Mouse (Mus musculus) heart, embryonic 12.5 days (tissue): ENCODE data around the gene Iqch. TPM values are rescaled to one million over a fixed set of nuclear protein-coding genes. Genes with fewer than 3 reads are reported as not detected.

Experiments used
- ATAC-seq: fragments of 200-750 bp; cut with Nextera tagmentation; 2 replicates; pipeline ENCODE4 v1.8.0; 2017; ENCODE audit warnings: moderate TSS enrichment, moderate library complexity; ENCODE audit not compliant: insufficient number of reproducible peaks, low FRiP score
- H3K27ac ChIP-seq: fragments of 300-500 bp; sonication (generic); 2 replicates; pipeline ENCODE4 v1.5.1; 2016; ENCODE audit warnings: mild to moderate bottlenecking, moderate library complexity; ENCODE audit not compliant: poor library complexity, severe bottlenecking
- H3K27me3 ChIP-seq: fragments of 300-500 bp; sonication (generic); replicated peaks from 2 replicates; pipeline ENCODE4 v1.6.1; 2016; ENCODE audit warnings: mild to moderate bottlenecking, moderate library complexity
- H3K36me3 ChIP-seq: fragments of 300-500 bp; sonication (generic); 2 replicates; pipeline ENCODE4 v1.6.1; 2016; ENCODE audit warnings: mild to moderate bottlenecking, moderate library complexity
- H3K4me1 ChIP-seq: fragments of 300-500 bp; sonication (generic); replicated peaks from 2 replicates; pipeline ENCODE4 v1.6.1; 2016; ENCODE audit warnings: mild to moderate bottlenecking
- H3K4me2 ChIP-seq: fragments of 300-500 bp; sonication (generic); 2 replicates; pipeline ENCODE4 v1.6.1; 2016; ENCODE audit warnings: mild to moderate bottlenecking, moderate library complexity
- H3K4me3 ChIP-seq: fragments of 300-500 bp; sonication (generic); 2 replicates; pipeline ENCODE4 v1.5.1; 2016; ENCODE audit warnings: mild to moderate bottlenecking
- H3K9ac ChIP-seq: fragments of 300-500 bp; sonication (generic); 2 replicates; pipeline ENCODE4 v1.6.1; 2016; ENCODE audit warnings: mild to moderate bottlenecking, moderate library complexity
- H3K9me3 ChIP-seq: fragments of 300-500 bp; sonication (generic); replicated peaks from 2 replicates; pipeline ENCODE4 v1.6.1; 2016; ENCODE audit warnings: mild to moderate bottlenecking, moderate library complexity
- WGBS: fragments of 180-500 bp; shearing (Covaris S2); methylation state at CpG from one replicate; pipeline ENCODE4 v1.1.7; 2016; 5-methylcytosine and 5-hydroxymethylcytosine counted together
- polyA plus RNA-seq: library from polyadenylated mRNA; unstranded; fragments of >200 nt; fragmentation: Nextera tagmentation; extraction: Ambion mirVana; gene quantifications from 2 replicates; pipeline ENCODE4 v1.2.1, GENCODE M21; 2016

Gene Iqch
- 0.08 TPM in 1 of 2 replicates, not detected in the other for polyA plus RNA-seq

GRCm38 (mm10) chr9:63602043-63602939 lies at the start of gene Iqch, which contains the start of gene Aagab:
Iqch (minus strand) TSS chr9:63602493.
Aagab (plus strand) TSS chr9:63602660.
- Histone ChIP-seq H3K9ac (peak within 1 kb of the TSS; percentile 83), H3K9me3 (no peaks in the 10 kb centered on the region), H3K4me1 (peaks cover 26% of the 10 kb centered on the region), H3K36me3 (no peaks in the 10 kb centered on the region), H3K4me2 (peak within 1 kb of the TSS; percentile 73), H3K27me3 (no peaks in the 10 kb centered on the region), H3K27ac (no peak within 1 kb of the TSS), H3K4me3 (peak within 1 kb of the TSS; percentile 81)
- ATAC-seq = peak; percentile 99
- WGBS = 1% methylated on average over 70 of the region's 70 CpGs

GRCm38 (mm10) chr9:63651594-63651993 lies 49.3 kb upstream of the Iqch start:
- Histone ChIP-seq H3K27ac (no peak overlapping the region), H3K4me2 (no peak overlapping the region), H3K4me1 (peaks cover 33% of the 10 kb centered on the region), H3K9me3 (no peaks in the 10 kb centered on the region), H3K27me3 (no peaks in the 10 kb centered on the region), H3K9ac (no peak overlapping the region), H3K36me3 (peaks cover 72% of the 10 kb centered on the region), H3K4me3 (no peak overlapping the region)
- 80% methylated on average over 11 of the region's 11 CpGs for WGBS
- ATAC-seq = no peak

DNA sequence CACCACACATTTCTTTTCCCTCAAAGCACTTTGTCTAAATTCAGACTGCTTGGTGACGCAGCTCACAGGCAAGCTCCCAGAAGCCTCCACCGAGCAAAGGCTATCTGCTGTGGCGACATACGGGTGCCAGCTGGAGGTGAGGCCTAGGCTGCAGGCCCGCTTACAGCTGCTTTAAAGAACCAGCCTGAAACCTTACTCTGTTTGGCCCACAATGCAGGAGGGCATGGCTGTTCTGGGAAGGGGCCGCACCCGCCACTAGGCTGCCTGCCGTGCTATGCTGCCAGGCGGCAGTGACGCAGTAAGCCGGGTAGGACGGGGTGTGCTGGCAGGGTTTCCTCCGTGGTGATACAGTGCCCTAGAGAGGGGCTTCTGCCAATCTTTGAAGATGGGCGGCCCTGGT lies 48.6 kb upstream of the Iqch start:
- peaks cover 79% of the 10 kb centered on the region for H3K36me3 ChIP-seq
- H3K9ac ChIP-seq = no peak overlapping the region
- H3K4me2 ChIP-seq = no peak overlapping the region
- H3K9me3 ChIP-seq = no peaks in the 10 kb centered on the region
- 80% methylated on average over 14 of the region's 14 CpGs for WGBS
- no peak overlapping the region; the same call in 1 of the 2 replicates for H3K27ac ChIP-seq
- H3K27me3 ChIP-seq = no peaks in the 10 kb centered on the region
- peaks cover 26% of the 10 kb centered on the region for H3K4me1 ChIP-seq
- H3K4me3 ChIP-seq = no peak overlapping the region
- ATAC-seq = no peak

GRCm38 (mm10) chr9:63649841-63650545 lies 47.7 kb upstream of the Iqch start:
- Histone ChIP-seq H3K4me2 (no peak overlapping the region), H3K36me3 (peaks cover 81% of the 10 kb centered on the region), H3K9ac (no peak overlapping the region), H3K4me1 (peaks cover 20% of the 10 kb centered on the region), H3K4me3 (no peak overlapping the region), H3K27ac (no peak overlapping the region), H3K9me3 (no peaks in the 10 kb centered on the region), H3K27me3 (no peaks in the 10 kb centered on the region)
- ATAC-seq = no peak
- WGBS = 82% methylated on average over 8 of the region's 8 CpGs

GRCm38 (mm10) chr9:63648520-63648918 lies 46.2 kb upstream of the Iqch start:
- Histone ChIP-seq H3K4me1 (peaks cover 10% of the 10 kb centered on the region), H3K4me3 (no peak overlapping the region), H3K27me3 (no peaks in the 10 kb centered on the region), H3K27ac (no peak overlapping the region), H3K4me2 (no peak overlapping the region), H3K36me3 (peaks cover 79% of the 10 kb centered on the region), H3K9me3 (no peaks in the 10 kb centered on the region), H3K9ac (no peak overlapping the region)
- ATAC-seq = no peak
- 75% methylated on average over 9 of the region's 9 CpGs for WGBS

DNA sequence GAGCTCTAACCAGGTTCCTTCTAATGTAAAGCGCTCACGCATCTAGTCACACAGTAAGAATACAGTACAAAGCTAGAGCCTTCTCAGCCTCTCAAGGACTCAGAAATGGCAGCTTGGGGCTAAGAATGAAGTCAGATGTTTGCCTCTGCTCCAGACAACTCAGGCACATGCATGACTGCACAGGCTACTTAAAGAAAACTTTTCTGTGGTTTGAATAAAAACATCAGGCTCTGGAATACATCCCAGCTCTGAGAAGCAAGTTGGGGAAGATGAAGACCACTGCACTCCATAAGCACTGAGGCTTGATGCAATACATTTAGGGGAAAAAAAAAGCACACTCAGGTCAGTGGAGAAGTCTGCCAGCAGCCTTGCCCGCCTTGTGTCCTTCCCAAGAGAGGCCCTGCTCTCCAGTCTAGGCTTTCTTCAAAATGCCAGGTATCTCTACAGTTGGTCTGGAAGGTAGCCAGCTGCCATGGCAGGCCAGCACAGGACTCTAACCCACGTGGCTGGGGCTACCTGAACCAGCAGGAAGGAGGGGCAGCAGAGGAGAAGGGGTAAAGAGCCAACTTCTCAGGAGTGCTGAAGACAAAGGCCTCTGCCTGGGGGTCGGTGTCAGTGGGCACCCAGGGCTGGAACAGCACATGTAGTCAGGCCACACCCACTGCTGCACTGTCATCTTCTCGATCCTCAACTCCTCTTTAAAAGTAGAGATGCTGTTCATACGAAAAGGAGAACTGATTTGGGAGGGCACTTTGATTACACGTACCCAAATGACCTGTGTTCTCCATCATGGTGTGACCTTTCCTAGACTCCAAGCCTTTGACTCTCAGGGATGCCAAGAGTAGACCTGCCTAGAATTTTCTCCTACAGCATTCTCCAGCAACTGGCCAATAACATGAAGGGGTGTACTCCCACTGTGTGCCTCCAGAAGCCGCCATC lies 45.6 kb upstream of the Iqch start:
- Histone ChIP-seq H3K4me3 (no peak overlapping the region), H3K4me1 (peaks cover 14% of the 10 kb centered on the region), H3K4me2 (no peak overlapping the region), H3K9me3 (no peaks in the 10 kb centered on the region), H3K27ac (no peak overlapping the region), H3K36me3 (peaks cover 78% of the 10 kb centered on the region), H3K27me3 (no peaks in the 10 kb centered on the region), H3K9ac (no peak overlapping the region)
- ATAC-seq = no peak
- 80% methylated on average over 9 of the region's 9 CpGs for WGBS

DNA sequence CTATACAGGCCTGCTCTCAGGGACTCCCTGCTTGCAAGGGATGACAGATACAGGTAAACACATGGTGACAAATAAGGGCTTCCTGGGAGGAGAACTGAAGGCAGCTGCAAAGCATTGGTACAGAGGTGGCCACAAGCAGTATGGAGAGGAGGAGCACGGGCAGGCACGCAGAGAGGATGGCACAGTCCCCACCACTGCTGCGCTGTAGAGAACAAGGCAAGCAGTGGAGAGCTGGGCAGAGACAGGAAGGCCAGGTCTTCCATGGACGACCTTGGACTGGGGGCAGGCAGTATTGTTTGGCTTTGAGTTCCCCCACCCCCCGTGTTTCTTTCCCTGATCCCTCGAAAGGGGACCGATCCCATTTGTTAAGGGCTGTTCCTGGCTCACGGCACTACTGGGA lies 42.8 kb upstream of the Iqch start:
- H3K27me3 ChIP-seq = no peaks in the 10 kb centered on the region
- H3K4me2 ChIP-seq = no peak overlapping the region
- peaks cover 15% of the 10 kb centered on the region for H3K4me1 ChIP-seq
- H3K4me3 ChIP-seq = no peak overlapping the region
- 80% methylated on average over 8 of the region's 8 CpGs for WGBS
- peaks cover 71% of the 10 kb centered on the region for H3K36me3 ChIP-seq
- H3K9me3 ChIP-seq = no peaks in the 10 kb centered on the region
- no peak for ATAC-seq
- H3K9ac ChIP-seq = no peak overlapping the region
- no peak overlapping the region for H3K27ac ChIP-seq

- H3K4me3 ChIP-seq = no peak overlapping the region
- H3K27ac ChIP-seq = no peak overlapping the region
- no peak for ATAC-seq
- H3K4me2 ChIP-seq = no peak overlapping the region
- peaks cover 15% of the 10 kb centered on the region for H3K4me1 ChIP-seq
- peaks cover 71% of the 10 kb centered on the region for H3K36me3 ChIP-seq
- 87% methylated on average over 6 of the region's 6 CpGs for WGBS
- no peak overlapping the region for H3K9ac ChIP-seq
- H3K9me3 ChIP-seq = no peaks in the 10 kb centered on the region
- no peaks in the 10 kb centered on the region for H3K27me3 ChIP-seq
These were observed 41.7 kb upstream of the Iqch start for GRCm38 (mm10) chr9:63644011-63644410.

GRCm38 (mm10) chr9:63641983-63642646 lies 39.8 kb upstream of the Iqch start:
- peaks cover 15% of the 10 kb centered on the region for H3K4me1 ChIP-seq
- H3K36me3 ChIP-seq = peaks cover 61% of the 10 kb centered on the region
- no peak overlapping the region for H3K9ac ChIP-seq
- H3K4me2 ChIP-seq = no peak overlapping the region
- H3K27me3 ChIP-seq = no peaks in the 10 kb centered on the region
- no peaks in the 10 kb centered on the region for H3K9me3 ChIP-seq
- H3K27ac ChIP-seq = no peak overlapping the region
- ATAC-seq = no peak
- H3K4me3 ChIP-seq = no peak overlapping the region
- 84% methylated on average over 4 of the region's 4 CpGs for WGBS

DNA sequence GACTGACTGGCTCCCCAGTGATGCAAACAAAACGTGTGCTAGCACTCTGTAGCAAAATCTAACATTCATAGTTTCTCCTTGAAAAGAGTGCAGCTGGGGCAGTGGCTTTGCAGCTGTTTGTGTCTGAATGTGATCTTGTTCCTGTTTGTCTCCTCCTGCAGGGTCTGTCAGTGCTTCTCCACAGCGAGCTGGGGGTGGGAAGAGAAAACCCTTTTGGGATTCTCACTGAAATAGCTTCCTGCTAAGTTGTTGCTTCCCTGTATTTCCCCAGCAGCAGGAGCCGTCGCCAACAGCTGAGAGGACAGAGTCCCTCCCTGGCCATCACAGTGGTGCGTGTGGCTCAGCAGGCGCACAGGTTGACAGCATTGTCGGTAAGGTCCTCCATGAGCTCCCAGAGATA lies 33.8 kb upstream of the Iqch start:
- Histone ChIP-seq H3K9ac (no peak overlapping the region), H3K4me3 (no peak overlapping the region), H3K4me1 (no peaks in the 10 kb centered on the region), H3K4me2 (no peak overlapping the region), H3K27ac (no peak overlapping the region), H3K27me3 (no peaks in the 10 kb centered on the region), H3K36me3 (peaks cover 47% of the 10 kb centered on the region), H3K9me3 (no peaks in the 10 kb centered on the region)
- ATAC-seq = no peak
- 71% methylated on average over 7 of the region's 7 CpGs for WGBS
